Mouse (Mus musculus) ovary, postnatal 10 days (tissue): Measurements from ENCODE around the gene Gm4303.
A peak's percentile ranks its signal among the peaks of the same experiment; 100 is the strongest.
"Not testable (repeated sequence)": the region's sequence is repeated elsewhere in the genome, so short reads cannot be mapped to it uniquely, and the experiment has no call there.

Experiments
- DNase-seq: peaks from one replicate; pipeline ENCODE4 v3.0.0; 2022; ENCODE audit warnings: low spot score

Gene Gm4303

GRCm38 (mm10) chr10:100345672-100346071 is at the start of gene Gm4303:
Gene Gm4303, plus strand, starts transcription at chr10:100345972.
- not testable (repeated sequence) for DNase-seq

GRCm38 (mm10) chr10:100296105-100296504 is 49.7 kb upstream of the Gm4303 start:
- DNase-seq, result no peak

DNA sequence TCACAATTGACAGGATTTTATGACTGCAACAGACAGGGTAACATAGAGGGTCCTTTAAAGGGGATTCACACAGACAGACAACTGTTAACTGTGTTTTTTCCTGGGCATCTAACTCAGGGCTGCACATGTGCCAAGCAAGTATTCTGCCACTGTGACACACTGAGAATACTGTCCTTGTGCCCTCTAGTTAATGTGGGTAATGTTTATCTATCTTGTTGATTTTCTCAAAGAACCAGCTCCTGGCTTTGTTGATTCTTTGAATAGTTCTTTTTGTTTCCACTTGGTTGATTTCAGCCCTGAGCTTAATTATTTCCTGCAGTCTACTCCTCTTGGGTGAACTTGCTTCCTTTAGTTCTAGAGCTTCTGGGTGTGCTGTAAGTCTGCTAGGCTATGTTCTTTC is 45.7 kb upstream of the Gm4303 start:
- not testable (repeated sequence) for DNase-seq

- DNase-seq, result not testable (repeated sequence)
These were observed 10.4 kb upstream of the Gm4303 start, which contains the start of gene Gm4301 for GRCm38 (mm10) chr10:100335376-100335775. Gene Gm4301, plus strand, starts transcription at chr10:100335676.

DNA sequence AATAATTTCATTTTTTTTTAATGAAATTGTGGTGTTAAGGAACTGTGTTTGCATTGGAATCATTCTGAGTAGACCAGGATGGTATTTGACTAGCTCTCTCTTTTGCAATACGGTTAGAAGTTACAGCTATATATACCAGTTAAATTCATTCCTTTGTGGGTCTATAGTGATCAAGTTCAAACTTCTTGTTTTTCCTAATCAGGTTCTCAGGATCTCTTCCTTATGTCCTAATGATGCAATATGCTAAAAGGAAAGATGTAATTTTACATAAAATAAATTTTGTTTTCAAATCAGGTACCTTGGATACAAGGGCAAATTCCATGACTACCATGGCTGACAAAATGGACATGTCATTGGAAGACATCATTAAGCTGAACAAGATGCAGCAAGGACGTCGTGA is 5.2 kb upstream of the Gm4303 start, which contains the start of gene Gm4302:
Gene Gm4302, plus strand, starts transcription at position 301 of the 400 bp plus-strand sequence.
- DNase-seq, result not testable (repeated sequence)

GRCm38 (mm10) chr10:100350793-100351192 is 5.0 kb downstream of the Gm4303 start, which contains the start of gene Gm4305:
Gene Gm4305, plus strand, starts transcription at chr10:100351093.
- DNase-seq, result not testable (repeated sequence)

DNA sequence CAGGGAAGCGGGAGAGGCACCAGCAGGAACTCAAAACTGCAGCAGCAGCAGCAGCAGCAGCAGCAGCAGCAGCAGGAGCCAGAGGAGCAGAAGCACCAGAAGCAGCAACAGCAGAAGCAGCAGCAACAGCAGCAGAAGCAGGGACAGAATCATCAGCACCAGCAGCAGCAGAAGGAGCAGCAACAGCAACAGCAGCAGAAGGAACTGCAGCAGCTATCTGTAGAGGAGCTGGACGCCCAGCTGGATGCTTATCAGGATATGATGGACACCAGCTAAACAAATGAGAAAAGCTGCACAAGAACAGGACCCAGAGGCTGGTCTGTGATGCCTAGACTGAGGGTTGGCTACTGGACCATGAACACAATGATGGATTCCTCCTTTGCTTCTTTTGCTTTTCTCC is 11.1 kb downstream of the Gm4303 start:
- peak; percentile 10 for DNase-seq

- DNase-seq, result not testable (repeated sequence)
These were observed 15.3 kb downstream of the Gm4303 start, which contains the start of gene Gm4307 for GRCm38 (mm10) chr10:100361038-100361437. Gene Gm4307, plus strand, starts transcription at chr10:100361338.

- DNase-seq, result not testable (repeated sequence)
These were observed 36.7 kb downstream of the Gm4303 start, which contains the start of gene Gm4312 for GRCm38 (mm10) chr10:100382460-100382859. Gene Gm4312, minus strand, starts transcription at chr10:100382560.
